Mouse (Mus musculus): ENCODE measurements around the gene B4galt1. TPM values are rescaled to one million over a fixed set of nuclear protein-coding genes. Genes with fewer than 3 reads are reported as not detected.

Gene B4galt1
- polyA plus RNA-seq, 1 experiment from 2014 or later, result 20.0 TPM

GRCm38 (mm10) chr4:40791176-40791575 is 62.6 kb downstream of the B4galt1 start:
- Histone ChIP-seq H3K9me3 (ENCODE audit: control insufficient read depth, low read length) (no peaks in the 10 kb centered on the region), H3K27me3 (ENCODE audit: control insufficient read depth, insufficient read depth, low read length) (no peaks in the 10 kb centered on the region), H3K4me2 (ENCODE audit: low read depth) (no peak overlapping the region), H3K9ac (ENCODE audit: low read length) (no peak overlapping the region), H3K4me1 (ENCODE audit: control insufficient read depth, insufficient read depth, low read length) (no peaks in the 10 kb centered on the region), H3K27ac (ENCODE audit: low read depth, low read length) (no peak overlapping the region), H3K36me3 (ENCODE audit: control insufficient read depth, insufficient read depth, low read length) (no peaks in the 10 kb centered on the region), H3K4me3 (ENCODE audit: low read depth, low read length) (no peak overlapping the region)
- no peak for ATAC-seq (ENCODE audit: insufficient read depth, low FRiP score, low TSS enrichment)
- WGBS, result 92% methylated on average over 4 of the region's 4 CpGs
- DNase-seq (ENCODE audit: low spot score), result no peak

GRCm38 (mm10) chr4:40786578-40786977 is 67.2 kb downstream of the B4galt1 start:
- Histone ChIP-seq H3K4me1 (ENCODE audit: control insufficient read depth, insufficient read depth, low read length) (no peaks in the 10 kb centered on the region), H3K4me2 (ENCODE audit: low read depth) (no peak overlapping the region), H3K9ac (ENCODE audit: low read length) (no peak overlapping the region), H3K36me3 (ENCODE audit: control insufficient read depth, insufficient read depth, low read length) (no peaks in the 10 kb centered on the region), H3K27me3 (ENCODE audit: control insufficient read depth, insufficient read depth, low read length) (no peaks in the 10 kb centered on the region), H3K27ac (ENCODE audit: low read depth, low read length) (no peak overlapping the region), H3K4me3 (ENCODE audit: low read depth, low read length) (no peak overlapping the region), H3K9me3 (ENCODE audit: control insufficient read depth, low read length) (no peaks in the 10 kb centered on the region)
- ATAC-seq (ENCODE audit: insufficient read depth, low FRiP score, low TSS enrichment), result no peak
- no peak for DNase-seq (ENCODE audit: low spot score)
- 86% methylated on average over 4 of the region's 4 CpGs for WGBS

- H3K4me2 ChIP-seq (ENCODE audit: low read depth), result no peak overlapping the region
- ATAC-seq (ENCODE audit: insufficient read depth, low FRiP score, low TSS enrichment) (no peak), DNase-seq (ENCODE audit: low spot score) (no peak)
Measured at GRCm38 (mm10) chr4:40785620-40786166, 68.1 kb downstream of the B4galt1 start.

GRCm38 (mm10) chr4:40784556-40785169 is 69.1 kb downstream of the B4galt1 start:
- 87% methylated on average over 10 of the region's 10 CpGs for WGBS
- H3K4me3 ChIP-seq (ENCODE audit: low read depth, low read length), result no peak overlapping the region
- no peaks in the 10 kb centered on the region for H3K4me1 ChIP-seq (ENCODE audit: control insufficient read depth, insufficient read depth, low read length)
- no peak for DNase-seq (ENCODE audit: low spot score)
- H3K9me3 ChIP-seq (ENCODE audit: control insufficient read depth, low read length), result no peaks in the 10 kb centered on the region
- no peaks in the 10 kb centered on the region for H3K27me3 ChIP-seq (ENCODE audit: control insufficient read depth, insufficient read depth, low read length)
- H3K9ac ChIP-seq (ENCODE audit: low read length), result no peak overlapping the region
- H3K27ac ChIP-seq (ENCODE audit: low read depth, low read length), result no peak overlapping the region
- no peak for ATAC-seq (ENCODE audit: insufficient read depth, low FRiP score, low TSS enrichment)
- H3K4me2 ChIP-seq (ENCODE audit: low read depth), result no peak overlapping the region
- H3K36me3 ChIP-seq (ENCODE audit: control insufficient read depth, insufficient read depth, low read length), result no peaks in the 10 kb centered on the region

More at GRCm38 (mm10) chr4:40785620-40786166, 68.1 kb downstream of the B4galt1 start:
- no peak overlapping the region for H3K27ac ChIP-seq (ENCODE audit: low read depth, low read length)
- no peaks in the 10 kb centered on the region for H3K27me3 ChIP-seq (ENCODE audit: control insufficient read depth, insufficient read depth, low read length)
- no peaks in the 10 kb centered on the region for H3K9me3 ChIP-seq (ENCODE audit: control insufficient read depth, low read length)
- no peak overlapping the region for H3K4me3 ChIP-seq (ENCODE audit: low read depth, low read length)
- 80% methylated on average over 9 of the region's 9 CpGs for WGBS
- no peak overlapping the region for H3K9ac ChIP-seq (ENCODE audit: low read length)
- H3K36me3 ChIP-seq (ENCODE audit: control insufficient read depth, insufficient read depth, low read length), result no peaks in the 10 kb centered on the region
- no peaks in the 10 kb centered on the region for H3K4me1 ChIP-seq (ENCODE audit: control insufficient read depth, insufficient read depth, low read length)

- Histone ChIP-seq H3K27me3 (ENCODE audit: control insufficient read depth, insufficient read depth, low read length) (no peaks in the 10 kb centered on the region), H3K4me1 (ENCODE audit: control insufficient read depth, insufficient read depth, low read length) (no peaks in the 10 kb centered on the region), H3K27ac (ENCODE audit: low read depth, low read length) (no peak overlapping the region), H3K9me3 (ENCODE audit: control insufficient read depth, low read length) (no peaks in the 10 kb centered on the region), H3K4me3 (ENCODE audit: low read depth, low read length) (no peak overlapping the region), H3K36me3 (ENCODE audit: control insufficient read depth, insufficient read depth, low read length) (no peaks in the 10 kb centered on the region), H3K9ac (ENCODE audit: low read length) (no peak overlapping the region), H3K4me2 (ENCODE audit: low read depth) (no peak overlapping the region)
- 93% methylated on average over 4 of the region's 4 CpGs for WGBS
- DNase-seq (ENCODE audit: low spot score) (no peak), ATAC-seq (ENCODE audit: insufficient read depth, low FRiP score, low TSS enrichment) (no peak)
Measured at GRCm38 (mm10) chr4:40783049-40783448, 70.8 kb downstream of the B4galt1 start.

- Histone ChIP-seq H3K36me3 (ENCODE audit: control insufficient read depth, insufficient read depth, low read length) (no peaks in the 10 kb centered on the region), H3K9ac (ENCODE audit: low read length) (no peak overlapping the region), H3K9me3 (ENCODE audit: control insufficient read depth, low read length) (no peaks in the 10 kb centered on the region), H3K4me3 (ENCODE audit: low read depth, low read length) (no peak overlapping the region), H3K27ac (ENCODE audit: low read depth, low read length) (no peak overlapping the region), H3K27me3 (ENCODE audit: control insufficient read depth, insufficient read depth, low read length) (no peaks in the 10 kb centered on the region), H3K4me2 (ENCODE audit: low read depth) (no peak overlapping the region), H3K4me1 (ENCODE audit: control insufficient read depth, insufficient read depth, low read length) (no peaks in the 10 kb centered on the region)
- no peak for ATAC-seq (ENCODE audit: insufficient read depth, low FRiP score, low TSS enrichment)
- no peak for DNase-seq (ENCODE audit: low spot score)
- 65% methylated on average over 8 of the region's 8 CpGs for WGBS
Measured at GRCm38 (mm10) chr4:40781797-40782495, 71.9 kb downstream of the B4galt1 start.

GRCm38 (mm10) chr4:40781143-40781542 is 72.7 kb downstream of the B4galt1 start:
- WGBS, result 32% methylated on average over 3 of the region's 3 CpGs
- Histone ChIP-seq H3K27me3 (ENCODE audit: control insufficient read depth, insufficient read depth, low read length) (no peaks in the 10 kb centered on the region), H3K9me3 (ENCODE audit: control insufficient read depth, low read length) (no peaks in the 10 kb centered on the region), H3K36me3 (ENCODE audit: control insufficient read depth, insufficient read depth, low read length) (no peaks in the 10 kb centered on the region), H3K27ac (ENCODE audit: low read depth, low read length) (no peak overlapping the region), H3K4me2 (ENCODE audit: low read depth) (no peak overlapping the region), H3K4me3 (ENCODE audit: low read depth, low read length) (no peak overlapping the region), H3K4me1 (ENCODE audit: control insufficient read depth, insufficient read depth, low read length) (no peaks in the 10 kb centered on the region), H3K9ac (ENCODE audit: low read length) (no peak overlapping the region)
- DNase-seq (ENCODE audit: low spot score), result no peak
- ATAC-seq (ENCODE audit: insufficient read depth, low FRiP score, low TSS enrichment), result no peak

- ATAC-seq (ENCODE audit: insufficient read depth, low FRiP score, low TSS enrichment), result no peak
- DNase-seq (ENCODE audit: low spot score), result no peak
- Histone ChIP-seq H3K9me3 (ENCODE audit: control insufficient read depth, low read length) (no peaks in the 10 kb centered on the region), H3K27ac (ENCODE audit: low read depth, low read length) (no peak overlapping the region), H3K4me2 (ENCODE audit: low read depth) (no peak overlapping the region), H3K4me3 (ENCODE audit: low read depth, low read length) (no peak overlapping the region), H3K9ac (ENCODE audit: low read length) (no peak overlapping the region), H3K36me3 (ENCODE audit: control insufficient read depth, insufficient read depth, low read length) (no peaks in the 10 kb centered on the region), H3K27me3 (ENCODE audit: control insufficient read depth, insufficient read depth, low read length) (no peaks in the 10 kb centered on the region), H3K4me1 (ENCODE audit: control insufficient read depth, insufficient read depth, low read length) (no peaks in the 10 kb centered on the region)
- WGBS, result 89% methylated on average over 6 of the region's 6 CpGs
Measured at GRCm38 (mm10) chr4:40778656-40779055, 75.1 kb downstream of the B4galt1 start.

- no peak for ATAC-seq (ENCODE audit: insufficient read depth, low FRiP score, low TSS enrichment)
- H3K4me1 ChIP-seq (ENCODE audit: control insufficient read depth, insufficient read depth, low read length), result no peaks in the 10 kb centered on the region
- H3K4me3 ChIP-seq (ENCODE audit: low read depth, low read length), result no peak overlapping the region
- no peak overlapping the region for H3K4me2 ChIP-seq (ENCODE audit: low read depth)
- H3K9me3 ChIP-seq (ENCODE audit: control insufficient read depth, low read length), result no peaks in the 10 kb centered on the region
- WGBS, result 15% methylated on average over 2 of the region's 2 CpGs
- no peak overlapping the region for H3K27ac ChIP-seq (ENCODE audit: low read depth, low read length)
- no peaks in the 10 kb centered on the region for H3K36me3 ChIP-seq (ENCODE audit: control insufficient read depth, insufficient read depth, low read length)
- no peaks in the 10 kb centered on the region for H3K27me3 ChIP-seq (ENCODE audit: control insufficient read depth, insufficient read depth, low read length)
- H3K9ac ChIP-seq (ENCODE audit: low read length), result no peak overlapping the region
- DNase-seq (ENCODE audit: low spot score), result no peak
Measured at GRCm38 (mm10) chr4:40777116-40777515, 76.7 kb downstream of the B4galt1 start.
